Mouse (Mus musculus) Muller cell, postnatal 12 days (primary cell): ENCODE measurements around the gene Olfr1112.
"Not testable (repeated sequence)": the region's sequence is repeated elsewhere in the genome, so short reads cannot be mapped to it uniquely, and the experiment has no call there.

Experiments used
- DNase-seq: peaks from one replicate; pipeline ENCODE4 v3.0.0-alpha.2; 2015; ENCODE audit errors: inconsistent ontology term

The Olfr1112 gene

GRCm38 (mm10) chr2:87187498-87187897 lies at the start of gene Olfr1112:
Olfr1112 (plus strand) TSS chr2:87187798.
- DNase-seq, result no peak

GRCm38 (mm10) chr2:87140200-87140599 lies 47.4 kb upstream of the Olfr1112 start, which contains the start of gene Olfr1110:
Olfr1110 (minus strand) TSS chr2:87140300.
- no peak for DNase-seq

GRCm38 (mm10) chr2:87152524-87152923 lies 35.1 kb upstream of the Olfr1112 start, which contains the start of gene Olfr1111:
Olfr1111 (minus strand) TSS chr2:87152624.
- no peak for DNase-seq

DNA sequence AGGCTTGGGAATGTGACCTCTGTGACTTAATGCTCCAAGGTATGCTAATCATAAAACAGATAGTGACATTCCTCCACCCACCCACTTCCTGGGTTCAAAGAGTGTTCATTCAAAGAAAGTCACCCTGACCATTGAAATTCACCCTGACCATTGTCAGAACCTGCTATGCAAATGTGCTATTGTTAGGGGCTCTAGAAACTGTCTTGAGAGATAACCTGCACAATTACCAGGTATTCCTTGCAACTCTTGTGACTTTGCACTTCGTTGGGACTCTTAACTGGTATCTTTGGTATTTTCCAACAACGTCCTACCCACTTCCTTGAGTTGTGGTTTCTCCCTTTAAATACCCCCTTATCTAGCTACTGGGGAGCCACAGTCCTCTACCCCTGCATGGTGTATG lies 19.9 kb upstream of the Olfr1112 start:
- not testable (repeated sequence) for DNase-seq

GRCm38 (mm10) chr2:87208670-87209069 lies 21.1 kb downstream of the Olfr1112 start, which contains the start of gene Olfr1113:
Olfr1113 (plus strand) TSS chr2:87208970.
- DNase-seq, result no peak
